Mouse (Mus musculus) heart, embryonic 14.5 days (tissue): ENCODE data around the gene 1110008P14Rik. TPM values are rescaled to one million over a fixed set of nuclear protein-coding genes. Genes with fewer than 3 reads are reported as not detected.

Experiments used
- ATAC-seq: fragments of 200-750 bp; cut with Nextera tagmentation; 2 replicates; pipeline ENCODE4 v1.8.0; 2017; ENCODE audit warnings: low read depth, moderate TSS enrichment; ENCODE audit not compliant: insufficient number of reproducible peaks, insufficient read depth, low FRiP score
- H3K27ac ChIP-seq, 2 experiments: fragments of 200-500 bp in 1 of 2; fragments of 300-500 bp in 1 of 2; sonication (generic) in 1 of 2; replicated peaks in 1 of 2; 2 replicates each; pipeline ENCODE4 v1.5.1; 2012 to 2014; ENCODE audit warnings: low read depth in 2 of 2, low read length in 2 of 2, control low read depth in 1 of 2, mild to moderate bottlenecking in 1 of 2, mixed read lengths in 1 of 2; ENCODE audit not compliant: control insufficient read depth in 1 of 2, insufficient read depth in 1 of 2
- H3K27me3 ChIP-seq: fragments of 300-500 bp; sonication (generic); 2 replicates; pipeline ENCODE4 v1.6.1; 2014; ENCODE audit warnings: mild to moderate bottlenecking, low read length, control low read depth; ENCODE audit not compliant: control insufficient read depth, insufficient read depth
- H3K36me3 ChIP-seq: fragments of 300-500 bp; sonication (generic); 2 replicates; pipeline ENCODE4 v1.6.1; 2014; ENCODE audit warnings: mild to moderate bottlenecking, control low read depth, low read length, mixed read lengths; ENCODE audit not compliant: control insufficient read depth, insufficient read depth
- H3K4me1 ChIP-seq, 2 experiments: fragments of 200-500 bp in 1 of 2; fragments of 300-500 bp in 1 of 2; sonication (generic) in 1 of 2; 2 replicates each; pipeline ENCODE4 v1.6.1; 2012 to 2014; ENCODE audit warnings: low read length in 2 of 2, control low read depth in 1 of 2, mixed read lengths in 1 of 2; ENCODE audit not compliant: control insufficient read depth in 2 of 2, insufficient read depth in 2 of 2
- H3K4me2 ChIP-seq: fragments of 300-500 bp; sonication (generic); 2 replicates; pipeline ENCODE4 v1.6.1; 2014; ENCODE audit warnings: mild to moderate bottlenecking, low read length
- H3K4me3 ChIP-seq, 2 experiments: fragments of 200-500 bp in 1 of 2; fragments of 300-500 bp in 1 of 2; sonication (generic) in 1 of 2; 2 replicates each; pipeline ENCODE4 v1.5.1; 2012 to 2014; ENCODE audit warnings: low read length in 2 of 2, mild to moderate bottlenecking in 2 of 2, control low read depth in 1 of 2, low read depth in 1 of 2, moderate library complexity in 1 of 2; ENCODE audit not compliant: control insufficient read depth in 1 of 2, insufficient read depth in 1 of 2
- H3K9ac ChIP-seq: fragments of 300-500 bp; sonication (generic); 2 replicates; pipeline ENCODE4 v1.6.1; 2014; ENCODE audit warnings: mild to moderate bottlenecking, low read length
- H3K9me3 ChIP-seq: fragments of 300-500 bp; sonication (generic); 2 replicates; pipeline ENCODE4 v1.6.1; 2016; ENCODE audit warnings: low read length, control low read depth; ENCODE audit not compliant: control insufficient read depth
- WGBS: fragments of 180-500 bp; shearing (Covaris S2); extraction: QIAGEN DNeasy Blood & Tissue Kit; methylation state at CpG from one replicate; pipeline ENCODE4 v1.1.7; 2014; 5-methylcytosine and 5-hydroxymethylcytosine counted together
- polyA plus RNA-seq: library from polyadenylated mRNA; unstranded; fragments of >200 nt; fragmentation: Nextera tagmentation; extraction: Ambion mirVana; gene quantifications from 2 replicates; pipeline ENCODE4 v1.2.1, GENCODE M21; 2014

The 1110008P14Rik gene
- polyA plus RNA-seq, 1 experiment from 2014 or later: 64.5 TPM

DNA sequence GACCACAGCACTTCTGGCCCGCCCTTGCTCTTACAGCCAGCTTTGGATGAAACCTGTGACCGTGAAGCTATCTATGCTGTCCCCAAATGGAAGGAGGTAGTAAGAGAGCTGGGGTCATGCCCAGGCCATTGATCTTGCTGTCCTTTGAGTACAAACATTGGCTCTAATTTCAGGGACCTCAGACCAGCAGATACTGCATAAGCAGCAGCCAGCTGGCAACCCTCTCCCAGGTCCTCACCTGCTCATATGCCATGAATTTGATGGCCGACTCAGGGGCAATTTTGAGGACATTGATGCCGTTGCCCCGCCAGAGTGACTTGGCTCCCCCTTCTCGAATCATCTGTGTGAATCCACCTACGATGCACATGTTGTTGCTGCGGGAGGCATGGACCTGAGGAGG lies 35.7 kb upstream of the 1110008P14Rik start:
- no peak overlapping the region for H3K4me3 ChIP-seq
- WGBS: 95% methylated on average over 8 of the region's 8 CpGs
- no peak overlapping the region for H3K4me2 ChIP-seq
- H3K27ac ChIP-seq: no peak overlapping the region
- H3K27me3 ChIP-seq: no peaks in the 10 kb centered on the region
- no peak for ATAC-seq
- no peak overlapping the region for H3K9ac ChIP-seq
- no peaks in the 10 kb centered on the region for H3K9me3 ChIP-seq
- H3K4me1 ChIP-seq: peaks cover 4 to 10% of the 10 kb centered on the region in 2 experiments; a peak in 3 of 4 replicates
- peaks cover 74% of the 10 kb centered on the region for H3K36me3 ChIP-seq

DNA sequence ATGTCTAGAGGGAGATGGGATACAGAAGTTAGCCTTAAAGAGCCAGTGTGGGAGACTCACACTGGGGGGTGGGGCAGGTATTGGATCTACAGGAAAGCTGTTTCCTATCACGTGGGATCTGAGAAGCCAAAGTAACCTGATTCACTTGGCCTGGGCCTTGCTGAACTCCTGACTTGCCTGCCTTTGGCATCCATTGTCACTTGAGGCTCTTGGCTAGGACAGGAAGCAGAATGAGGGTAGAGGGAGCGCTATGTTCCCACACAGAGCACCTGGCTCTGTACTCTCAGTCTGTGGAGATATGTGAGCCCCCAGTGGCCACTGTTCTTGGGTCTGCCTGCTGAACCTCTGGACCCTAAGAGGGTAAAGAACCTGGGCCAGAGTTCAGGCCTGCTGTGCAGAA lies 34.8 kb upstream of the 1110008P14Rik start:
- H3K9me3 ChIP-seq: no peaks in the 10 kb centered on the region
- ATAC-seq: no peak
- no peak overlapping the region for H3K9ac ChIP-seq
- peaks cover 0 to under 1% of the 10 kb centered on the region in 2 experiments; a peak in 2 of 4 replicates for H3K4me1 ChIP-seq
- peaks cover 74% of the 10 kb centered on the region for H3K36me3 ChIP-seq
- no peak overlapping the region for H3K4me2 ChIP-seq
- no peaks in the 10 kb centered on the region for H3K27me3 ChIP-seq
- no peak overlapping the region for H3K4me3 ChIP-seq
- 81% methylated on average over 2 of the region's 2 CpGs for WGBS
- H3K27ac ChIP-seq: no peak overlapping the region

DNA sequence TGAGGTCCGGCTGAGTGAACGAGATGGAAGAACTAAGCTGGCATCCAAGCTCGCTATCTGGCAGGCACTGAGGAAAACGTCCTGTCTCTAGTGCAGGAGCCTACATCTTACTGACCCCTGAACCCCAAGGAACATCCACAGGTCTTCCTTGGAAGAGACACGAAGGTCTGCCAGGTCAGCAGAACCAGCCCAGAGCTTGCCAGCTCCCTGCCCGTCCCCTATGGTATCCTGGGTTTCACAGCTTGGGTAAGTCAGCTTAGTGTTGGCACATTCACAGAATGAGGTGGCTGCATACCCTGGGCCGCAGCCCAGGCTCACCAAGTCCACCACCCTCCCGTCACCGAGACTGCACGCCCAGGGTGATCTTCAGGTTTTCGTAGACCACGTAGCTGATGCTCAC lies 34.1 kb upstream of the 1110008P14Rik start:
- no peaks in the 10 kb centered on the region for H3K4me1 ChIP-seq
- no peak overlapping the region for H3K9ac ChIP-seq
- H3K27ac ChIP-seq: no peak overlapping the region
- no peaks in the 10 kb centered on the region for H3K9me3 ChIP-seq
- no peak overlapping the region for H3K4me2 ChIP-seq
- no peak for ATAC-seq
- peaks cover 71% of the 10 kb centered on the region for H3K36me3 ChIP-seq
- 94% methylated on average over 12 of the region's 12 CpGs for WGBS
- H3K27me3 ChIP-seq: no peaks in the 10 kb centered on the region
- no peak overlapping the region for H3K4me3 ChIP-seq

DNA sequence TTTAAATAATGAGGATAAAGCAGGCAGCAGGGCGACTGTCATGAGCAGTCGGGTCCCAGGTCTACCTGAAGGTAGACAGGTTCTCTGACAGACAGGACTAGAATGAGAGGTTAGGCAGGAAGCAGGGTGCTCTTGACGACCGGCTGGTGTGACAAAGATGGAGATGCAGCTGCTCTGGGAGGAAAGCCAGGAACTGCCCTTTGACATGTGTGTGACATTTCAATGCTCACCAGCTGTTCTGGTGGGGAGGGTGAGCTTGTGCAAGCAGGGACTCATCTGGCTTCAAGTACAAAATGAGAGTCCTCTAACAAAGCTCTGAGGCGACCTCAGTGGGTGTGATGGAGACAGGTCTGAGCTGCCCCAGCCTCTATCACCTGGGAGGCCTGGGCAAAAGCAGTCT lies 32.2 kb upstream of the 1110008P14Rik start:
- Histone ChIP-seq H3K27me3 (no peaks in the 10 kb centered on the region), H3K4me2 (no peak overlapping the region), H3K4me1 (no peaks in the 10 kb centered on the region), H3K4me3 (no peak overlapping the region), H3K27ac (no peak overlapping the region), H3K36me3 (peaks cover 52% of the 10 kb centered on the region), H3K9ac (no peak overlapping the region), H3K9me3 (no peaks in the 10 kb centered on the region)
- 59% methylated on average over 5 of the region's 5 CpGs for WGBS
- no peak for ATAC-seq

DNA sequence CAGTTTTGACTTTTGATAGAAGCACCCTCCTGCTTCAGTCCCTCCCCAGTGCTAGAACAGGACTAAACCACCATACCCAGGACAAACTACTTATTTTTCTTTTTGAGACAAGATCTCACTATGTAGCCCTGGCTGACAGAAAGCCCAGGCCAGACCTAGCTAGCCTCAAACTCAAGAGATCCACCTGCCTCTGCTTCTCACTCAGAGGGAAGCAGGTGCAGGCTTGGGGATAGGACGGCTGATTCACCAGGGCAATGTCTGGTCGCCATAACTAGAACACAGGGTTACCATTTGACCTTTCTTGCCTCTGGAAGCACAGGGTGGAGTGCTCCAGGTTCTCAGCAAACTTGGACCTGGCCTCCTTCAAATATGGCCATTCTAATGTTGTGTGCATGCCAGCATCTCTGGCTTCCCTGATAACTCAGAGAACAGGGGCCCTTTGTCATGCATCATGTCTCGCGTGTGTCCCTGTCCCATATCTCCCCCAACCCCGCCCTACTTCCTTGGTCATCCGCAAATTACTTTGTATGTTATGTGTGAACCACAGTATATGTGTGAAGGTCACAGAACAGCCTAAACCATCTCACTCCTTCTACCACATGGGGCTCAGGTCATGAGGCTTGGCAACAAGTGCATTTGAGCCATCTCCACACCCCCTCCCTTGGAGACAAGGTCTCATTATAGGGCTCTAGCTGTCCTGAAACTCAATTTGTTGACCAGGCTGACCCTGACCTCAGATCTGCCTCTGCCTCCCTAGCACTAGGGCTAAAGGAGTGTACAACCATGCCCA lies 31.2 kb upstream of the 1110008P14Rik start:
- no peak for ATAC-seq
- 76% methylated on average over 6 of the region's 6 CpGs for WGBS
- Histone ChIP-seq H3K27me3 (no peaks in the 10 kb centered on the region), H3K27ac (no peak overlapping the region), H3K4me2 (no peak overlapping the region), H3K9me3 (no peaks in the 10 kb centered on the region), H3K4me3 (no peak overlapping the region), H3K4me1 (peaks cover 0 to 4% of the 10 kb centered on the region in 2 experiments; a peak in 1 of 4 replicates), H3K36me3 (peaks cover 42% of the 10 kb centered on the region), H3K9ac (no peak overlapping the region)

DNA sequence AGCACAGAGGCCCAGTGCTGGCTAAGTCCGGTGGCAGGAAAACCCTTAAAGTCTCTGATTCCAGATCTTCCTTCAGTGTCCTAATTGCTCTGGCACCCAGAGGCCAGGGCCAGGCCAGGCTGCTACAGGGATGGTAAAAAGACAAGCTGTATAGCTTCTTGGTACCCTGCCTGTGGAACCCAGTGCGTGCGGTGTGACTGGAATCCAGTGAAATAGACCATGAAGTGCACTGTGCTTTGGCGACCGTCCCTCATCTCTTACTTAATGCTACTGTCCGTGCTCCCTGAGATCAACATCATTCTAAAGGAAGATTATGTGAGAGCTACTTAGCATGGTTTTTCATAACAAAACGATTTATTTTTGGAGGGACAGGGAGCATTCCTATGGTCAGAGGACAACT lies 29.7 kb upstream of the 1110008P14Rik start:
- H3K4me3 ChIP-seq: no peak overlapping the region
- no peaks in the 10 kb centered on the region for H3K9me3 ChIP-seq
- 80% methylated on average over 7 of the region's 7 CpGs for WGBS
- H3K4me1 ChIP-seq: peaks cover 0 to 4% of the 10 kb centered on the region in 2 experiments; a peak in 1 of 4 replicates
- ATAC-seq: no peak
- H3K4me2 ChIP-seq: no peak overlapping the region
- H3K36me3 ChIP-seq: peaks cover 27% of the 10 kb centered on the region
- H3K9ac ChIP-seq: no peak overlapping the region
- H3K27me3 ChIP-seq: no peaks in the 10 kb centered on the region
- H3K27ac ChIP-seq: no peak overlapping the region

DNA sequence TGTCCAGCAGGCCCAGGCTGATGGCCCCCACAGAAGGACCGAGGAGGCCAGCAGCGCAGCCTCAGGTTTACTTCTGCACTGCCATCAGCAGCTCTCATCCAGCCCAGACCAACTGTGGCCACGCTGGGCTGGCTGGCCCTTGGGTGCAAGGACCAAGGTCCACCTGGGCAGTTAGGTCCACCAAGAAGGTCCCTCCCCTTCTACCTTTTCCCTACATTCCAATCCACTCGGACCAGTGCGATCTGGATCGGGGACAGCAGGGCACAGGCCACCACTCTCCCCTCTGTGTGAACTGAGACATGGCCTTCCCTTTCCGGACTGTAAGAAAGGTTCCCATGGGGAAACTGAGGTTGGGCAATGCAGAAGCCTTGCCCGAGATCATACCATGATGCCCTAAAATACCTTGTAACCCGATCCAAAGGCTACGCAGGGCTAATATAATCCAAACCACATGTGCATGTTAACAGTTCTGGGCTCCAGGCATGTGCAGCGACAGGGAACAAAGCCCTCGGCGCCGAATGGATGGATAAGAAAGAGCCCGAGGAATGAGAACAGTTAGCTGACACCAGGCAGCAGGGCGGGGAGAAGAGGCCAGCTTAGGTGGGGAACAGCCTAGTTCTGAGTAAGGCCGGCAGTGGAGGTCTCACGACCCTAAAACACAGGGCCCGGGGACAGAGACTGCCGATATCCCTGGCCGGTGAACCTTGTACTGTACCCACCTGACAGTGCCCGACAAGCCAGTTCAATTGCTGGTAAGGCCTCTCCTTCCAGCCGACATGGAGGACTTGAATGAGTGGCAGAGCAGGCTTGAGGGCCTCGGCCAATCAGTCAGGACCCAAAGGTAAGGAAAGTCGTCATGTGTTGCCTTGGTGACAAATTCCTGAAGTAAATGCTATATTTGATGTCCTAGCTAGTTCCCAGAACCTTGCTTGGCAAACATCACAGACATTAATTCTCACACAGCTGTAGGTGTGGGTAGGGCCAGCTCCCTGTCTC lies 27.0 kb upstream of the 1110008P14Rik start:
- Histone ChIP-seq H3K27ac (no peak overlapping the region), H3K27me3 (no peaks in the 10 kb centered on the region), H3K9me3 (no peaks in the 10 kb centered on the region), H3K36me3 (peaks cover under 1% of the 10 kb centered on the region; the same call in 1 of the 2 replicates), H3K4me2 (no peak overlapping the region), H3K4me3 (no peak overlapping the region), H3K9ac (no peak overlapping the region), H3K4me1 (peaks cover 0 to 4% of the 10 kb centered on the region in 2 experiments; a peak in 1 of 4 replicates)
- 65% methylated on average over 25 of the region's 25 CpGs for whole genome bisulfite sequencing
- no peak for ATAC-seq
